Mouse (Mus musculus): ENCODE data around the gene Ctsll3. TPM values are rescaled to one million over a fixed set of nuclear protein-coding genes. Genes with fewer than 3 reads are reported as not detected.

Gene Ctsll3
- polyA plus RNA-seq (2017; shearing (Covaris generic)): not detected

DNA sequence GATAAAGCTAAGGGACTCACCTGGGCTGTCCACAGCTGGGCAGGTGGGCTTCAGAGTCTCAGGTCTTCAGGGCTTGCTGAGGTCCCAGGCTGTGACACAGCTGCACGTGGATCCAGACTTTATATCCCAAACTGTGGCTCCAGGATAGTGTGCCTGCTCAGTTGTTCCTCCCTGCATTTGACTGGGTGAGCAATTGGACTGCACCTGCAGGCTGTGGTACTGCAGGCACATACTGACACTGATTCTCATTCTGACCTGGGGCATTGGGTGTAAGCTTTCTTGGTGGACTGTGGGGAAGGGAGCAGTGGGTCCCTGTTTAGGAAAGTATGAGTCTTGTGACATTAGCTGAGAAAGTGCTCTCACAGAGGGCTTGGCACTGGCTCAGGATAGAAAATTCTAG is at the start of gene Ctsll3:
Ctsll3 (minus strand) TSS at position 101 of the 400 bp plus-strand sequence.

DNA sequence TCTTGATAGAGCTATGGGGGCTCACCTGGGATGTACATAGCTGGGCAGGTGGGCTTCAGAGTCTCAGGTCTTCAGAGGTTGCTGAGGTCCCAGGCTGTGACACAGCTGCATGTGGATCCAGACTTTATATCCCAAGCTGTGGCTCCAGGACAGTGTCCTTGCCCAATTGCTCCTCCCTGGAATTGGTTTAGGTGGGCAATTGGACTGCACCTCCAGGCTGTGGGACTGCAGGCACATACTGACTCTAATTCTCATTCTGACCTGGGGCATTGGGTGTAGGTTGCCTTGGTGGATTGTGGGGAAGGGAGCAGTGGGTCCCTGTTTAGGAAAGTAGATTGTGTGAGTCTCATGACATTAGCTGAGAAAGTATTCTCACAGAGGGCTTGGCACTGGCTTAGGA is 16.4 kb downstream of the Ctsll3 start, which contains the start of gene BC051665:
BC051665 (minus strand) TSS at position 101 of the 400 bp plus-strand sequence.

Other genes starting within 250 kb of the Ctsll3 start
- gene Dapk1, start 200.9 kb downstream of the Ctsll3 start, polyA plus RNA-seq (2017; shearing (Covaris generic)): 10.1 TPM
- not detected for gene BC051665, start 16.5 kb downstream of the Ctsll3 start, polyA plus RNA-seq (2017; shearing (Covaris generic))
- gene 4930486L24Rik, start 61.6 kb upstream of the Ctsll3 start, polyA plus RNA-seq (2017; shearing (Covaris generic)): 2.3 TPM
- not detected for gene Gm49392, start 94.0 kb upstream of the Ctsll3 start, polyA plus RNA-seq (2017; shearing (Covaris generic))
- 3.7 TPM for gene Ctla2b, start 94.6 kb upstream of the Ctsll3 start, polyA plus RNA-seq (2017; shearing (Covaris generic))
- not detected for gene Tpbpb, start 102.0 kb upstream of the Ctsll3 start, polyA plus RNA-seq (2017; shearing (Covaris generic))
- gene Gm49393, start 132.7 kb upstream of the Ctsll3 start, polyA plus RNA-seq (2017; shearing (Covaris generic)): not detected
- not detected for gene Gm49391, start 133.7 kb upstream of the Ctsll3 start, polyA plus RNA-seq (2017; shearing (Covaris generic))
- gene Ctla2a, start 133.8 kb upstream of the Ctsll3 start, polyA plus RNA-seq (2017; shearing (Covaris generic)): 38.3 TPM
- not detected for gene Tpbpa, start 139.1 kb upstream of the Ctsll3 start, polyA plus RNA-seq (2017; shearing (Covaris generic))
- gene Ctsj, start 203.1 kb upstream of the Ctsll3 start, polyA plus RNA-seq (2017; shearing (Covaris generic)): not detected
- not detected for gene Ctsq, start 237.8 kb upstream of the Ctsll3 start, polyA plus RNA-seq (2017; shearing (Covaris generic))

Measured in naive thymus-derived CD4-positive, alpha-beta T cell, adult 5 months (primary cell).